Mouse (Mus musculus) embryonic facial prominence, embryonic 10.5 days (tissue): ENCODE measurements around the gene Adgrb3. TPM values are rescaled to one million over a fixed set of nuclear protein-coding genes. Genes with fewer than 3 reads are reported as not detected.

ENCODE experiments used
- DNase-seq: peaks from one replicate; pipeline ENCODE4 v3.0.0-alpha.2; 2017; ENCODE audit warnings: low spot score
- H3K27ac ChIP-seq: fragments of 300-500 bp; sonication (generic); replicated peaks from 2 replicates; pipeline ENCODE4 v1.5.1; 2016; ENCODE audit warnings: mild to moderate bottlenecking
- H3K27me3 ChIP-seq: fragments of 300-500 bp; sonication (generic); replicated peaks from 2 replicates; pipeline ENCODE4 v1.6.1; 2016; ENCODE audit warnings: low read depth, mild to moderate bottlenecking; ENCODE audit not compliant: poor library complexity, severe bottlenecking
- H3K36me3 ChIP-seq: fragments of 300-500 bp; sonication (generic); replicated peaks from 2 replicates; pipeline ENCODE4 v1.6.1; 2016; ENCODE audit warnings: mild to moderate bottlenecking, moderate library complexity
- H3K4me1 ChIP-seq: fragments of 300-500 bp; sonication (generic); 2 replicates; pipeline ENCODE4 v1.6.1; 2016
- H3K4me3 ChIP-seq: fragments of 300-500 bp; sonication (generic); 2 replicates; pipeline ENCODE4 v1.5.1; 2016; ENCODE audit warnings: mild to moderate bottlenecking, moderate library complexity
- H3K9me3 ChIP-seq: fragments of 300-500 bp; sonication (generic); 2 replicates; pipeline ENCODE4 v1.6.1; 2016; ENCODE audit warnings: mild to moderate bottlenecking
- WGBS: fragments of 180-500 bp; shearing (Covaris S2); methylation state at CpG from one replicate; pipeline ENCODE4 v1.1.7; 2016; 5-methylcytosine and 5-hydroxymethylcytosine counted together
- polyA plus RNA-seq: library from polyadenylated mRNA; unstranded; fragments of >200 nt; fragmentation: Nextera tagmentation; extraction: Ambion mirVana; gene quantifications from 2 replicates; pipeline ENCODE4 v1.2.1, GENCODE M21; 2016

Adgrb3 gene
- polyA plus RNA-seq, 1 experiment from 2014 or later: 1.7 TPM

DNA sequence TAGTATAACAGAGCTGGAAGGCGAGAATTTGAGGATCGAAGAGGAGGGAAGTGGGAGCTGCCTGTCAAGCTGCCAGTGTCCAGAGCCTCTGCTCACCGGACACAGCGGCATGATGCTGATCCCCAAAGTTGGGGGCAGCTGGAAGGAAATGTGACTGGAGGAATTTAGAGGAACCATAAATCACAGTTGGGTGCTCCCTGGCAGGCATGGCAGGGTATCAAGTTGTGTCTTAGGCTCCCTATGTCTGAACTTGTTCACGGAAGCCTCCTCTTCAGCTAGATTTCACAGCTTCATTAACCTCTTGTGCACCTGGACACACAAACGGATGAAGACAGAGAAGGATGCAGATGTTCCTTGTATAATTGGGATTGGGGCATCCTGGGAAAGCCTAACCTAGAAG, 722.8 kb downstream of the Adgrb3 start:
- 84% methylated on average over 6 of the region's 6 CpGs for WGBS
- no peak overlapping the region for H3K27ac ChIP-seq
- DNase-seq: no peak
- no peaks in the 10 kb centered on the region for H3K36me3 ChIP-seq
- no peak overlapping the region for H3K4me3 ChIP-seq
- no peaks in the 10 kb centered on the region for H3K27me3 ChIP-seq
- no peaks in the 10 kb centered on the region for H3K4me1 ChIP-seq
- no peaks in the 10 kb centered on the region for H3K9me3 ChIP-seq

DNA sequence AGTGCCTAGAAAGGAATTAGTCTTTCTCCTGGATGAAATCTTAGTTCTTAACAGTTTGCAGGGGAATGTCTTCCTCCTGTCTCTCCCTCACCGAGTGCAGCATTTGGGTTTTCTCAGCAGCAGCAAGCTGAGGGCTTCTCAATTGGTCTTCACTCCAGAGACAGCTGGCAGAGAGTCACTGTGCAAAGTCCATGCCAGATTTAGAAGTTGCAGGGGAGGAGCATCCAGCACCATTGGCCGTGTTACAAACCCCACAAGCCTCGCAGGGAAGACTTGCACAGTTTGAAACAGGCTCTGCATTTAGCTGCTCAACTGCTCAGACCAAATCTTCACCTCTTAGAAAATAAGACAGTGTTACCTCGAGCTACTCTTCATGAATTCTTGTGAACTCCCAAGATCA, 724.1 kb downstream of the Adgrb3 start:
- H3K9me3 ChIP-seq: no peaks in the 10 kb centered on the region
- WGBS: 76% methylated on average over 4 of the region's 4 CpGs
- no peaks in the 10 kb centered on the region for H3K4me1 ChIP-seq
- no peaks in the 10 kb centered on the region for H3K36me3 ChIP-seq
- no peak overlapping the region for H3K27ac ChIP-seq
- no peak overlapping the region for H3K4me3 ChIP-seq
- no peak for DNase-seq
- H3K27me3 ChIP-seq: no peaks in the 10 kb centered on the region

GRCm38 (mm10) chr1:25088010-25088719, 741.3 kb downstream of the Adgrb3 start:
- Histone ChIP-seq H3K27ac (no peak overlapping the region), H3K4me3 (no peak overlapping the region), H3K4me1 (peaks cover 23% of the 10 kb centered on the region), H3K9me3 (no peaks in the 10 kb centered on the region), H3K36me3 (no peaks in the 10 kb centered on the region), H3K27me3 (no peaks in the 10 kb centered on the region)
- no peak for DNase-seq
- WGBS: 31% methylated on average over 5 of the region's 5 CpGs

DNA sequence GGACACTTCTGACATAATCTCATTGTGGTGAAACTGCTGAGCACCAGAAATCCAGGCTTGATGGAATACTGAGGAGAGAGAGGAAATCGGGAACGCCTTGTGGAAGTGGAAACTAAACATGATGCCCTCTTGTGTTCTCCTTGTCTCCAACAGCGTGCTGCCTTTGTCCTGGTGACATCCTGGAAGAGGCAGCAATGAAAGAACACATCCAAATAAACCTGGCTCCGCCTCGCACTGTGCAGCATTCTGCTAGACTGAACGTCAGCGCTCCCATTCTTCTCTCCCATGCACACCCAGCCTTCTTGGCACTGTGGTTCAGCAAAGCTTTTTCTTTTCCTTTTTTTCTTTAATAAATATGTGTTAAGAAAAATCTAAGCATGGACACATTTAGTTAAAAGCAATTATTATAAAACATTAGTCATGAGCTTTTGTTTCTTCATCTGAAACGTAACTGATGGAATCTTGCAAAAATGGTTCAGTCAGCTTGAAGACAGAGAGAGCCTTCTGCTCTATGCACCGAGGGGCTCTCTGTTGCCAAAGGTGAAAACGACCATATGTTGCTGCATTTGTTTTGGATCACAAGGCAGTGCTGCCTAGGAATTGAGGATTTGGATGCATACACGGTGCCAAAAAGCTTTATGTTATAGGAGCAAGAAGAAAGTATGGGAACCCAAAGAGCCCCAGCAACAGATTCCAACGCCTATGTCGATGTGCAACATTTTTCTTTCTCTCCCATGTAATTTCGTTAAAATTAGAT, 743.7 kb downstream of the Adgrb3 start:
- Histone ChIP-seq H3K27me3 (no peaks in the 10 kb centered on the region), H3K4me3 (no peak overlapping the region), H3K9me3 (no peaks in the 10 kb centered on the region), H3K27ac (no peak overlapping the region), H3K36me3 (no peaks in the 10 kb centered on the region), H3K4me1 (peaks cover 23% of the 10 kb centered on the region)
- WGBS: 74% methylated on average over 14 of the region's 14 CpGs
- DNase-seq: no peak

DNA sequence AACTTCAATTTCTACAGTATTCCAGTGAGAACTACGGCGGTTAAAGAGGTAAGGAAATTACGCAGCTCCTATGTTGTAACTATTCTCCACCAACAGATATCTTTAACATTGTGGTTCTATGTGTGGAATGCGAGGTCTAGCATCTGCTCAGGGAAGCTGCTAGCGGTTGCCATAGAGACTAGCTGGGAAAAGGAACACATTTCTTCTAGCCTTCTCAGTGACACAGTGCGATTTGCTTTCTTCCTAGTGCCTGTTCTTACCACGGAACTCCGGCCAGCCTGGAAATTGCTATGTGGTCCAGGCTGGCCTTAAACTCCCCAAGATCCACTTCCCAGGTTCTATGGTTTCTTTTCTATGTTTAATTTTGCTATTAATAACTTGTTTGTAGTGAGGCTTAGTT, 747.1 kb downstream of the Adgrb3 start:
- Histone ChIP-seq H3K4me3 (no peak overlapping the region), H3K9me3 (no peaks in the 10 kb centered on the region), H3K27ac (no peak overlapping the region), H3K27me3 (no peaks in the 10 kb centered on the region), H3K36me3 (no peaks in the 10 kb centered on the region), H3K4me1 (peaks cover 10% of the 10 kb centered on the region; the same call in 1 of the 2 replicates)
- WGBS: 78% methylated on average over 8 of the region's 8 CpGs
- DNase-seq: no peak

- Histone ChIP-seq H3K9me3 (no peaks in the 10 kb centered on the region), H3K4me1 (peaks cover 6% of the 10 kb centered on the region; the same call in 1 of the 2 replicates), H3K4me3 (no peak overlapping the region), H3K36me3 (no peaks in the 10 kb centered on the region), H3K27me3 (no peaks in the 10 kb centered on the region), H3K27ac (no peak overlapping the region)
- WGBS: 66% methylated on average over 4 of the region's 4 CpGs
- no peak for DNase-seq
Observed at GRCm38 (mm10) chr1:25081265-25081849, 748.1 kb downstream of the Adgrb3 start.

DNA sequence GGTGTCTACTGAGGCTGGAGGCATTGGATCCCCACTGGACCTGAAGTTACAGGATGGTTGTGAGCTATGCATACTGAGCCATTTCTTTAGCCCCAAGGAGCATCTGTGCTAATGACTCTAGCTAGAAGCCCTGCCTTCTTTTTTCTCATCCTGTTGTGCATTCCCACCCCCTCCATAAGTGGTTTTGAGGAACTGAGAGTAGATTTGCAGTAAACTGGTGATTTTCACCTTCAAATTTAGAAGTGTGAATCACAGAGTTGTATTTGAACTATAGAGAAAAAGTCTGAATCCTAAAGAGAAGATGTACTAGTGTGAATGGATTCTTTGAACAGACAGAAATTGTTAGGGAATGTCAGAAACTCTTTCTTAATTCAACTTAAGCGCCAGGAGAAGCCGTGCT, 750.1 kb downstream of the Adgrb3 start:
- no peaks in the 10 kb centered on the region for H3K36me3 ChIP-seq
- H3K4me3 ChIP-seq: no peak overlapping the region
- no peaks in the 10 kb centered on the region for H3K27me3 ChIP-seq
- WGBS: 95% methylated on average over 2 of the region's 2 CpGs
- no peaks in the 10 kb centered on the region for H3K4me1 ChIP-seq
- DNase-seq: no peak
- H3K27ac ChIP-seq: no peak overlapping the region
- H3K9me3 ChIP-seq: no peaks in the 10 kb centered on the region

DNA sequence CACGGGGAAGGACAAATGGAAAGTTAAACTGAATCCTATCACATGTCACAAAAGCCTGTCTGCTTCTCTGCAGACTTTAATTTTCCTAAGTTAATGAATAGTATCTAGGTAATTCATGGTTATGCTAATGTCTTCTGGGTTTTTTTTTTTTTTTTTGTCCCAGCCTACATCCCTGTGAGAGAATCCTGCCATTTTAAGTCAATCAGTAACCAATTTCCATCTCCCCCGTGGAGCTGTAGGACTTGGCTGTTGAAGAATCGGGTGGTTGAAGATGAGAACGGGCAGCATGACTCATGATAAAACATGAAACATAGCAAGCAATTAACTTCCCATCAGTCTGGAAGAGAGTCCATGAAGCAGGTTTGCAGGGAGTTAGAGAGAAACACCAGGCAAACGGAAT, 753.6 kb downstream of the Adgrb3 start:
- no peak overlapping the region for H3K27ac ChIP-seq
- no peak for DNase-seq
- no peaks in the 10 kb centered on the region for H3K9me3 ChIP-seq
- no peaks in the 10 kb centered on the region for H3K4me1 ChIP-seq
- H3K27me3 ChIP-seq: no peaks in the 10 kb centered on the region
- 80% methylated on average over 5 of the region's 5 CpGs for WGBS
- H3K4me3 ChIP-seq: no peak overlapping the region
- no peaks in the 10 kb centered on the region for H3K36me3 ChIP-seq

GRCm38 (mm10) chr1:25063964-25064363, 765.5 kb downstream of the Adgrb3 start:
- no peak for DNase-seq
- WGBS: 20% methylated on average over 6 of the region's 6 CpGs

DNA sequence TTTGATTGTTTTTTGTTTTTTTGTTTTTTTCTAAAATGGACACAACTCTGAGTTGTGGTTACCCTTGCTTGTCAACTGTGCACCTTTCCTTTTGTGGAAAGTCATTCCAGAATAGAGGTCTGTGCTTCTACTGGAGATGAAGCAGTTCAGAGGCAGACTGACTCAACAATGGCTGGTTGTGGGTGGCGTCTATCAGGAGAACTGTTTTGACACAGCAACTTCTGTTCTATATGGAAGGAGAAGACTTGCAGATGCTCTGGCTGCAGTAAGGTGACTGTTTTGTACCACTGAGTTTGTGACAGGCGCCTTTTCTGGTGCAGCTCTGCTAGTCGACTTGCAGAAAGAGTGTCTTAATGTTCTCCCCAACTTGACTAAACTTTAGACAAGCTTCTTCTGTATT, 768.6 kb downstream of the Adgrb3 start:
- Histone ChIP-seq H3K27ac (no peak overlapping the region), H3K4me3 (no peak overlapping the region), H3K4me1 (no peaks in the 10 kb centered on the region), H3K9me3 (no peaks in the 10 kb centered on the region), H3K27me3 (no peaks in the 10 kb centered on the region), H3K36me3 (no peaks in the 10 kb centered on the region)
- 80% methylated on average over 3 of the region's 3 CpGs for WGBS
- DNase-seq: no peak

More at GRCm38 (mm10) chr1:25063964-25064363, 765.5 kb downstream of the Adgrb3 start:
- no peaks in the 10 kb centered on the region for H3K4me1 ChIP-seq
- H3K36me3 ChIP-seq: no peaks in the 10 kb centered on the region
- no peak overlapping the region for H3K4me3 ChIP-seq
- H3K9me3 ChIP-seq: no peaks in the 10 kb centered on the region
- H3K27me3 ChIP-seq: no peaks in the 10 kb centered on the region
- no peak overlapping the region for H3K27ac ChIP-seq

DNA sequence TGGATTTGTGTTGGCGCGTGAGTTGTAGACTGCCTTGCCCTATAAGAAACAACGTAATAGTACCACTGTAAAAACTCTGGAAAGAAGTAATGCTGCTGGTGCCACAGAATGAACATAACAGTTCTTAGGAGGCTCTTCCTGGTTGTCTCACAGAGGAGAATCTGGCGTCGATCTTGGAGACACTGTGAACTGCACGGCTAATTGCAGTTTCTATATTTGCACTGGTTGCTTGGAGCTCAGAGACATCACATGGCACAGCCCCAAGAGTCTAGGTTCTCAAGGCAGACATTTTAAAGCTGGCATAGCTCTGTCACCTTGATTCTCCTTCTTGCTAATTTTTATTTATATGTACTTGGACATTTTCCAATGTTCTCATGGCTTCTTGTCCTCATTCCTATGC, 769.3 kb downstream of the Adgrb3 start:
- 94% methylated on average over 6 of the region's 6 CpGs for WGBS
- no peak overlapping the region for H3K4me3 ChIP-seq
- no peak overlapping the region for H3K27ac ChIP-seq
- H3K9me3 ChIP-seq: no peaks in the 10 kb centered on the region
- no peaks in the 10 kb centered on the region for H3K4me1 ChIP-seq
- no peaks in the 10 kb centered on the region for H3K36me3 ChIP-seq
- H3K27me3 ChIP-seq: no peaks in the 10 kb centered on the region
- no peak for DNase-seq

GRCm38 (mm10) chr1:25057656-25058055, 771.9 kb downstream of the Adgrb3 start:
- WGBS: 79% methylated on average over 2 of the region's 2 CpGs
- no peaks in the 10 kb centered on the region for H3K27me3 ChIP-seq
- H3K9me3 ChIP-seq: no peaks in the 10 kb centered on the region

DNA sequence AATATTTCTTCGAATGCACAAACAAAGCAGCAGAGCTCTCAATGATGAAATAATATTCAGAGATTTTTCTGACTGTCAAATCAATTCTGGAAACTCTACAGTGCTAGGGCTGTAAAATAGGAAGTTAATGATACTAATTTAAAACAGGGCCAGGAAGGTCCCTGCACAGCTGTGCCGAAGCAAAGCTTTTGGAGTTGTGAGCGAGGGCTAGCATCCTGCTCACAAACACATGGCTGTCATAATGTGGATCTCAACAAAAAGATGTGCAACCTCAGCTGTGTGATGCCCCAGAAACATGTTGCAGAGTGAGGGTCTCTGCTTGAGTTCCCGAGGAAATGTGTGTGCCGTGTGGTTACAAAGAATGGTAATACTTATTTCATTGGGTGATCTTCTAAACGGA, 772.3 kb downstream of the Adgrb3 start:
- DNase-seq: no peak
- no peak overlapping the region for H3K27ac ChIP-seq
- H3K36me3 ChIP-seq: no peaks in the 10 kb centered on the region
- H3K4me1 ChIP-seq: no peaks in the 10 kb centered on the region
- H3K9me3 ChIP-seq: no peaks in the 10 kb centered on the region
- 77% methylated on average over 6 of the region's 6 CpGs for WGBS
- no peaks in the 10 kb centered on the region for H3K27me3 ChIP-seq
- H3K4me3 ChIP-seq: no peak overlapping the region

More at GRCm38 (mm10) chr1:25057656-25058055, 771.9 kb downstream of the Adgrb3 start:
- no peak for DNase-seq
- Histone ChIP-seq H3K27ac (no peak overlapping the region), H3K4me1 (no peaks in the 10 kb centered on the region), H3K4me3 (no peak overlapping the region), H3K36me3 (no peaks in the 10 kb centered on the region)
